Mouse (Mus musculus) erythroblast, adult 5-6 weeks (primary cell): Measurements from ENCODE around the gene Fkbp5. TPM values are rescaled to one million over a fixed set of nuclear protein-coding genes. Genes with fewer than 3 reads are reported as not detected.

ENCODE experiments used
- ATAC-seq: replicated peaks from 2 replicates; pipeline ENCODE4 v1.8.0; 2016; ENCODE audit warnings: moderate number of reproducible peaks, mild to moderate bottlenecking, moderate TSS enrichment, inconsistent platforms; ENCODE audit not compliant: poor library complexity, low FRiP score, severe bottlenecking
- total RNA-seq, 2 experiments: library from RNA; stranded (forward) in 1 of 2; stranded (reverse) in 1 of 2; fragments of 150-400 nt in 1 of 2; fragments of 200-764, 138-1000 nt in 1 of 2; gene quantifications; 2 replicates each; pipeline versions ENCODE4 v1.2.3 to v1.2.4; 2015 to 2017; ENCODE audit warnings: low replicate concordance in 2 of 2

The Fkbp5 gene
- total RNA-seq, 2 experiments from 2014 or later = 3.7 to 13.8 TPM

GRCm38 (mm10) chr17:28475593-28476325, 41.6 kb downstream of the Fkbp5 start:
- no peak for ATAC-seq

- ATAC-seq = no peak
Observed at GRCm38 (mm10) chr17:28472696-28473095, 44.6 kb downstream of the Fkbp5 start.

GRCm38 (mm10) chr17:28470876-28471275, 46.5 kb downstream of the Fkbp5 start:
- ATAC-seq = no peak

GRCm38 (mm10) chr17:28467749-28468148, 49.6 kb downstream of the Fkbp5 start:
- no peak for ATAC-seq

GRCm38 (mm10) chr17:28465968-28466367, 51.4 kb downstream of the Fkbp5 start:
- no peak for ATAC-seq

- ATAC-seq = no peak
Observed at GRCm38 (mm10) chr17:28463701-28464443, 53.5 kb downstream of the Fkbp5 start.

- no peak for ATAC-seq
Observed at GRCm38 (mm10) chr17:28460388-28460787, 56.9 kb downstream of the Fkbp5 start.

GRCm38 (mm10) chr17:28455098-28455497, 62.2 kb downstream of the Fkbp5 start:
- ATAC-seq = no peak

- ATAC-seq = no peak
Observed at GRCm38 (mm10) chr17:28452889-28453288, 64.4 kb downstream of the Fkbp5 start.

GRCm38 (mm10) chr17:28451914-28452313, 65.4 kb downstream of the Fkbp5 start:
- ATAC-seq = no peak

- no peak for ATAC-seq
Observed at GRCm38 (mm10) chr17:28451487-28451886, 65.8 kb downstream of the Fkbp5 start.

- ATAC-seq = no peak
Observed at GRCm38 (mm10) chr17:28448225-28448624, 69.1 kb downstream of the Fkbp5 start.

GRCm38 (mm10) chr17:28447789-28448188, 69.5 kb downstream of the Fkbp5 start:
- no peak for ATAC-seq

GRCm38 (mm10) chr17:28446820-28447168, 70.5 kb downstream of the Fkbp5 start:
- ATAC-seq = no peak

GRCm38 (mm10) chr17:28445886-28446819, 71.2 kb downstream of the Fkbp5 start:
- ATAC-seq = no peak

- ATAC-seq = no peak
Observed at GRCm38 (mm10) chr17:28442661-28443060, 74.7 kb downstream of the Fkbp5 start.

- no peak for ATAC-seq
Observed at GRCm38 (mm10) chr17:28438342-28439115, 78.8 kb downstream of the Fkbp5 start.

- no peak for ATAC-seq
Observed at GRCm38 (mm10) chr17:28437938-28438337, 79.4 kb downstream of the Fkbp5 start.

GRCm38 (mm10) chr17:28434921-28435485, 82.3 kb downstream of the Fkbp5 start:
- no peak for ATAC-seq
